ENCODE assay signal across 8 mouse cellular contexts in the genomic region with DNA sequence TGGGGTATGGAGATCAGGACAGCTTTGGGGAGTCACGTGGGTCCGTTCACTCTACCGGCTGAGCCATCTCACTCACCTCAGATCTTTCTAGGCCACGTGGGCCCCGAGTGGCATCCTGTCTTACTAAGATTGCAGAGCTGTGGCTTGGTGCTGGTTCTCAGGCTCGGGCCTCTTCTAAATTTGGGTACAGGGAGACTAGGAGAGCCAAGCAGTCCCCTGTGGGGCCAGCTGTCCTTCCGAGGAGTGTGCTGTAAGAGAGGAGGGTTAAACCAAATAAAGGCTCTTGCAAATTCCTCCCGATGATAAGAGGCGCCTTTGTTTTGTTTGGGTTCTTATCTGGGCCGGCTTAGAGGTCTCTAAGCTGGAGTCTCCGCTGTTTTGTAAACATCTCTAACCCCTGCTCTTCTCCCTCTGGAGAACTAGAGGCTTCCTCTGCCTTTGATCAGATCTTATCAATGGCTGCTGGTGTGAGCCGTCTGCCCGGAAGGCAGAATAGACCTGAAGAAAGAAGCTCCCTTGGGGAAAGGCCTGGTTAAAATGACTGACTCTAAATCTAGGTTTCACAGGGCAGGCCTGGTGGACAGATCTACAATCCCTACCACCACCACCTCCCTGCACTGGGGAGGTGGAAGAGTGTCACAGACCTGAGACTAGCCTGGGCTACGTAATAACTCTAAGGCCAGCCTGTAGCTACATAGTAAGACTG. TPM values are rescaled to one million over a fixed set of nuclear protein-coding genes. Genes with fewer than 3 reads are reported as not detected.
DNase-seq lines count a peak whose midpoint lies in the region; ATAC-seq and TF ChIP-seq lines count a peak whose summit lies in the region.

No protein-coding gene starts in this region.

- intact Hi-C loops in left cerebral cortex, adult 2 months (cut with DNase I) = no loop called here
- intact Hi-C loops in left cerebral cortex, postnatal 10 days (cut with DNase I) = no loop called here
- intact Hi-C loops in left cerebral cortex, postnatal 36 days (cut with DNase I) = no loop called here

- H3K4me2 ChIP-seq in limb, embryonic 13.5 days (replicated peaks) = no peak overlapping the region

- peak overlapping the region; percentile 53 for H3K27ac ChIP-seq in left cerebral cortex, adult 2 months
- H3K27ac ChIP-seq in limb, embryonic 13.5 days = peak overlapping the region; percentile 6; the same call in 1 of the 2 replicates

- WGBS in limb, embryonic 13.5 days = 35% methylated on average over 14 of the region's 14 CpGs

- no peak for DNase-seq in left cerebral cortex, adult 2 months (ENCODE audit: extremely low spot score in 1 of 2, low spot score in 2 of 2)
- no peak for DNase-seq in left cerebral cortex, postnatal 10 days (ENCODE audit: extremely low spot score in 1 of 2, low spot score in 2 of 2)
- DNase-seq in c-Kit-positive CD71-positive TER-119-negative erythroid progenitor cells, embryonic 14.5 days (ENCODE audit: low read depth) = peak; percentile 34
- peak; percentile 81 for DNase-seq in skeletal muscle tissue, adult 2 months (ENCODE audit: low read depth, low spot score)
- no peak for DNase-seq in cerebellum, postnatal 4 days (ENCODE audit: low spot score in 2 of 2)
- no peak for DNase-seq in kidney, postnatal 4 days
- DNase-seq in left cerebral cortex, postnatal 36 days (ENCODE audit: low spot score in 2 of 2) = no peak

- H3K4me1 ChIP-seq in limb, embryonic 13.5 days = peaks cover 40% of the 10 kb centered on the region

- no peak for TF ChIP-seq CTCF in left cerebral cortex, adult 2 months (IDR thresholded peaks at IDR 0.05)

- H3K36me3 ChIP-seq in limb, embryonic 13.5 days = peaks cover 31% of the 10 kb centered on the region

- no peak for ATAC-seq in limb, embryonic 13.5 days (ENCODE audit: low FRiP score, low read depth)

- H3K9ac ChIP-seq in limb, embryonic 13.5 days = no peak overlapping the region

- no peaks in the 10 kb centered on the region for H3K27me3 ChIP-seq in limb, embryonic 13.5 days

- H3K9me3 ChIP-seq in limb, embryonic 13.5 days = no peaks in the 10 kb centered on the region

- H3K4me3 ChIP-seq in left cerebral cortex, adult 2 months = no peak overlapping the region
- H3K4me3 ChIP-seq in limb, embryonic 13.5 days = no peak overlapping the region

RNA-seq across cellular contexts. Expression of a gene that starts 14.9 kb away (rescaled TPM):
- 10 to 100 TPM; 40.4 to 46.1 TPM for total RNA-seq in left cerebral cortex, adult 2 months (2021)
- 10 to 100 TPM; 38.2 to 40.0 TPM for total RNA-seq in left cerebral cortex, postnatal 10 days (2021)
- polyA plus RNA-seq in limb, embryonic 13.5 days (2015; fragmentation: Nextera tagmentation; extraction: Ambion mirVana) = 6.3 and 6.6 TPM in 2 replicates
- total RNA-seq in left cerebral cortex, postnatal 36 days (2021) = 10 to 100 TPM; 42.4 to 42.5 TPM

RNA-seq across cellular contexts. Expression of a gene that starts 47.5 kb away (rescaled TPM):
- 10 to 100 TPM; 22.2 to 22.6 TPM for total RNA-seq in left cerebral cortex, adult 2 months (2021)
- total RNA-seq in left cerebral cortex, postnatal 10 days (2021) = 10 to 100 TPM; 17.5 to 22.3 TPM
- polyA plus RNA-seq in limb, embryonic 13.5 days (2015; fragmentation: Nextera tagmentation; extraction: Ambion mirVana) = 7.9 and 8.1 TPM in 2 replicates
- total RNA-seq in left cerebral cortex, postnatal 36 days (2021) = 10 to 100 TPM; 21.4 to 22.4 TPM

Comparison
In these comparisons a context has a peak if more than half of its experiments do, and no peak if none do; other contexts are left out.
1. DNase-seq: peak in c-Kit-positive CD71-positive TER-119-negative erythroid progenitor cells, embryonic 14.5 days (single experiment) and skeletal muscle tissue, adult 2 months (single experiment); none in left cerebral cortex, adult 2 months (0 of 2), left cerebral cortex, postnatal 10 days (0 of 2), cerebellum, postnatal 4 days (0 of 2), kidney, postnatal 4 days (0 of 2) and left cerebral cortex, postnatal 36 days (0 of 2).